Mouse (Mus musculus): ENCODE results near the gene Sez6l.

DNA sequence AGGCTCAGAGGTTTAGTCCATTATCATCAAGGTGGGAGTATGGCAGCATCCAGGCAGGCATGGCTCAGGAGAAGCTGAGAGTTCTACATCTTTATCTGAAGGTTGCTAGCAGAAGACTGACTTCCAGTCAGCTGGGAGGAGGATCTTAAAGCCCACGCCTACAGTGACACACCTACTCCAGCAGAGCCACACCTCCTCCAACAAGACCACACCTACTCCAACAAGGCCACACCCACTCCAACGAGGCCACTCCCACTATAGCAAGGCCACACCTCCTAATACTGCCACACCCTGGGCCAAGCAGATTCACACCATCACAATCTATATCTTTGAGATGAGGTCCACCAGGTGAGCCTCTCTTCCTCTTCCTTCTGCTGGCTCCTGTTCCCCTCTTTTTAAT lies 4.8 kb downstream of the Sez6l start:
- TF ChIP-seq CHD1 (IDR thresholded peaks at IDR 0.05; ENCODE audit: low read depth, low read length) (no peak), MXI1 (IDR thresholded peaks at IDR 0.05; ENCODE audit: low read depth, low read length) (no peak), MAZ (IDR thresholded peaks at IDR 0.05; ENCODE audit: low read depth, low read length) (no peak), CHD2 (IDR thresholded peaks at IDR 0.05; ENCODE audit: low read length) (no peak), MEF2A (IDR thresholded peaks at IDR 0.05; ENCODE audit: borderline replicate concordance, low read depth, low read length) (no peak), POLR2A (IDR thresholded peaks at IDR 0.05; ENCODE audit: low read depth, low read length) (no peak), CTCF (conservative IDR thresholded peaks at IDR 0.05 in 1 of 2, IDR thresholded peaks at IDR 0.05 in 1 of 2; ENCODE audit: low read depth in 2 of 2, low read length in 2 of 2) (no peak), ZNF384 (IDR thresholded peaks at IDR 0.05; ENCODE audit: low read depth, low read length) (no peak), TCF12 (IDR thresholded peaks at IDR 0.05; ENCODE audit: low read depth, low read length) (no peak)
